Mouse (Mus musculus) gastrocnemius, postnatal 36 days (tissue): Measurements from ENCODE around the gene Rnf146. TPM values are rescaled to one million over a fixed set of nuclear protein-coding genes. Genes with fewer than 3 reads are reported as not detected.

Experiments used
- total RNA-seq, 2 experiments: library from RNA; stranded (reverse); gene quantifications; 2 replicates each; pipeline ENCODE4 v1.2.3; 2021

Gene Rnf146
- total RNA-seq, 2 experiments from 2014 or later = 42.3 to 52.5 TPM

Other genes with a start within 250 kb of the Rnf146 start
- gene Soga3, start 218.6 kb downstream of the Rnf146 start, total RNA-seq = not detected
- gene Gm49353, start 163.5 kb downstream of the Rnf146 start, total RNA-seq = not detected
- gene 9330159F19Rik, start 150.8 kb downstream of the Rnf146 start, total RNA-seq = 10 to 100 TPM; 49.3 to 52.6 TPM
- 10 to 100 TPM; 27.9 to 30.7 TPM for gene Echdc1, start 49.3 kb downstream of the Rnf146 start, total RNA-seq
- 1 to 10 TPM in 1 of 2 experiments, under 1 TPM in 1; 0.96 to 2.2 TPM for gene Rspo3, start 173.4 kb upstream of the Rnf146 start, total RNA-seq